Mouse (Mus musculus) heart, postnatal 36 days (tissue): Measurements from ENCODE around the gene Foxa2. TPM values are rescaled to one million over a fixed set of nuclear protein-coding genes. Genes with fewer than 3 reads are reported as not detected.

Experiments
- DNase-seq, 2 experiments: peaks; one replicate each; pipeline ENCODE4 v3.0.0; 2021 to 2022
- intact Hi-C: fragments of 180-260 bp; cut with DNase I; formaldehyde crosslinking; loops from one replicate; pipeline ENCODE4 v1.15.1; 2025
- microRNA-seq, 2 experiments: library from miRNA; unstranded; fragments of <30 nt; microRNA quantifications; one replicate each; pipeline ENCODE4 v1.2.0; 2021; ENCODE audit warnings: borderline number of aligned reads in 2 of 2
- total RNA-seq, 2 experiments: library from RNA; stranded (reverse); gene quantifications; 2 replicates each; pipeline ENCODE4 v1.2.3; 2021

Gene Foxa2
- total RNA-seq, 2 experiments from 2014 or later: not detected

DNA sequence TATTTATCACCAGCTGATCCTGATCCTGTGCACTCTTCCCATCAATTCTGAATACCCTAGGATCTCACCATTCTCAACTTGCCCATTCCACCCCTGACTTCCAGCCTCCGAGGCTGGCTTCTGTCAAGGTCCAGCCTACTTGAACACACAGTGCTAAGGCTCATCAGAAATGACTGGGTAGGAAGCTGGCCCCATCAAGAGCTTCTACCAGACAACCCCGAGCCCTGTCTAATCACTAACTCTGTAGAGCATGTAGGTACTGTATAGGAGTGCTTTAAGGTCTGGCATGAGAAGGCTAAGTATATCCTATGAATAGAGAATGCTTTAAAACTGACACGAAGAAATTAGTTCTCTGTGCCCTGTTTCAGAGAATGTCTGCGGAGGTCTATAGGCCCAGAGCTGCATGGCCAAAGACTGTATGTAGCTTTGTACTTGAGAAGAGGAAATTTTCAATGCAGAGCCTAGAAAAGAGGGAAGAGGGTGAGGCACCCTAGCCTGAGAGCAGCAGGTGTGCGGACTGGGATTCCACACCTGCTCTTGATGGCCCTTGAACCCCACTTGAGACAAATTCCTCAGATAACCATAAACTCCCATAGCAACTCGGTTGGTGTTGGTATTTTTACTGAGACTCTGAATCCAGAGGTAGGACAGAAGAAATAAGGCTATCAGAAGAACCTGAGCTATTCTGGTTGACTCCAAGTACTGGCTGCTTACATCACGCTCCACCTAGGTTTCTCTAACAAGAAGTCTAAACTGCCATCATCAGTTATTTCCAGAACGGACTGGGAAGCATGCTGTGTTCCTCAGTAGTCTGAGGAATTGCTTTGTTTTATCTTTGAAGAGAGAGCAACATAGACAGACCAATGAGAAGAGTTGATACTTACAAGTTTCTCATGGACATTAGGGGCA is 28.7 kb downstream of the Foxa2 start:
- no peak for DNase-seq
- intact Hi-C loops: no loop called here

DNA sequence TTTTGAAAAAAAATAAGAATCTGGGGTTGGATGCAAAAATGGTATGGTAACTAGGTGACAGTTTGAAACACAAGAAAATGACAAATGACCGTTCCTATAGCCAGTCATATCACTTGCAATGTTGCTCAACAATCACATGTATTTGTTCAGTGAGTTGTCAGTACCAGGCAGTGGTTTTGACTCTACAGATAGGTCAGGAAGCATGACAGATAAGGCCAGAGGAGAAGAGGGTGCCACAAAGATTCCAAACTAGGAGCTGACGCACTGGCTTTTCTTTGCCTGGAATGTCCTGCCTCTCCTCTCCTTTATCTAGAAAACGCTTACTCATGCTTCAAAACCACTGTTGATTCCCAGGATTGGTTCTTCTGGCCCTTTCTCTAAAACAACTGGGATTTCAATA is 33.4 kb downstream of the Foxa2 start:
- intact Hi-C loops: no loop called here
- no peak for DNase-seq

DNA sequence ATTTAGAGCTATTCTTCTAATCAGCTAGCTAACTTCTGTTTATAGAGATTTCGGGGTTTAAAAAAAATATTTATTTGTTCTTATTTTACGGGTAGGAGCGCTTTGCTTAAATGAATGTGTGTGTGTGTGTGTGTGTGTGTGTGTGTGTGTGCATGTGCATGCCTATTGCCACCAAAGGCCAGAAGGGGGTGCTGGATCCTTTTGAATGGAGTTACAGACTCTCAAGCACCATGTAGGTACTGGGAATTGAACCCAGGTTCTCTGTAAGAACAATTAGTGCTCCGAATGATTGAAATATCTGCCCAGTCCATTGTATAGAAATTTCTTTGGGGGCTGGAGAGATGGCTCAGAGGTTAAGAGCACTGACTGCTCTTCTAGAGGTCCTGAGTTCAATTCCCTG is 37.7 kb downstream of the Foxa2 start:
- intact Hi-C loops: no loop called here
- no peak for DNase-seq

DNA sequence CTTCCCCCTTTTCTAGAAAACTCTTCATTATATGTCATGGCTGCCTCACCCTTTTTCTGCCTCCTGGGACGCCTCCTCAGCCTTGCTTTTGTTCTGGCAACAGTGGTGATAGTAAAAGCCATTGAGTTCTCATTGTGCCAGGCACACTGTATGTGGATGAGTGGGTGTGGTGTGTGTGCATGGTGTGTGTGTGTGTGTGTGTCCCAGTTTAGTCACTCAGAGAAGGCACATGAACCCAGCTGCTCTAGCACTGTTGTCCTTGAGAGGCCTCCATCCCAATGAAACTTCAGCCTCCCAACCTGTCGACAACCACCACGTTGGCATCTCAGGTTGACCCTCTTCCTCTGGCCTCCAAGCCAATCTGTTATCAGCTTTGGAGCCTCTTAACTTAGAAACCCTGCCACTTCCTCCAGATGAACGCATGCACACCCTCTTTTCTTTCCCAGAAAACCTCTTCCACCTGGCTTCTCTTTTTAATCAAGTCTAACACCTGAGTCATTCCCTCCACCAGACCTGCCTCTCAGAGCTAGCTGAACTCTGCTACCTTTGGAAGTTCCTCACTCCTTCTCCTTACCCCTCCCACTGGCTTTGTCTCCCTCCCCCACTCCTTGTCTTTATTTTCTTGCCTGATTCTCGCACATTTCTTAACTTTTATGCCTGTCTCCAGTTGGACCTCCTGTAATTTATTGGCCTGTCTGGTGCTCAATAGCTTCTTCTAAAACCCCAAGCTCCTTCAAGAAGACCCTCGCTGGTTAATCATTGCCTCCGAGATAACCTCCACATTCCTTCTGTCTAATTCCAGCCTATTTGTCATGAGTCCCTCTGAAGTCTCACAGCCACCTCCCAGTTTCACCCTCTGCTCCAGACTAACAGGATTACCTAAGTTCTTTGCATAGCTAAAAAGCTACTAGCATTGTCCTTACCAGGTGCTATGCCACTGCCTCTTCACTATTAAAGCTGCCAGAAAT is 41.9 kb downstream of the Foxa2 start:
- intact Hi-C loops: no loop called here
- DNase-seq: no peak

DNA sequence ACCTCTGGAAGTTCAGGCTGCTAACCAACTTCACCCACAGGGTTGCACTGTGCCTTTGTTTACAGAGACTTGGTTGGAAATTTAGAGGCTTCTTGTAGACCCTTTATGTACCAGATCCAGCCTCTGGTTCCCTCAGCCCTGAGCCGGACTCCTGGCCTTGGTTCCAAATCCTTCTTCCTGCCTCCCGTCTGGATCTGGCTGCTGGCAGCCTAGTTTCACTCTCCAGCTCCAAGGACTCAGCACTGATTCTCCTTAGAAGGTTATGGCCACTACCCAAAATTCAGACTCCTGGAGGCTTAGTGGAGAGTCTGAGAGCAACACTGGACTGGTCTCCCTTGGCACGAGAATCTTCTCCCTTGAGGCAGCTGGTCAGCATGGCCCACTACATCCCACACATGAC is 43.3 kb downstream of the Foxa2 start:
- DNase-seq: no peak
- intact Hi-C loops: no loop called here

DNA sequence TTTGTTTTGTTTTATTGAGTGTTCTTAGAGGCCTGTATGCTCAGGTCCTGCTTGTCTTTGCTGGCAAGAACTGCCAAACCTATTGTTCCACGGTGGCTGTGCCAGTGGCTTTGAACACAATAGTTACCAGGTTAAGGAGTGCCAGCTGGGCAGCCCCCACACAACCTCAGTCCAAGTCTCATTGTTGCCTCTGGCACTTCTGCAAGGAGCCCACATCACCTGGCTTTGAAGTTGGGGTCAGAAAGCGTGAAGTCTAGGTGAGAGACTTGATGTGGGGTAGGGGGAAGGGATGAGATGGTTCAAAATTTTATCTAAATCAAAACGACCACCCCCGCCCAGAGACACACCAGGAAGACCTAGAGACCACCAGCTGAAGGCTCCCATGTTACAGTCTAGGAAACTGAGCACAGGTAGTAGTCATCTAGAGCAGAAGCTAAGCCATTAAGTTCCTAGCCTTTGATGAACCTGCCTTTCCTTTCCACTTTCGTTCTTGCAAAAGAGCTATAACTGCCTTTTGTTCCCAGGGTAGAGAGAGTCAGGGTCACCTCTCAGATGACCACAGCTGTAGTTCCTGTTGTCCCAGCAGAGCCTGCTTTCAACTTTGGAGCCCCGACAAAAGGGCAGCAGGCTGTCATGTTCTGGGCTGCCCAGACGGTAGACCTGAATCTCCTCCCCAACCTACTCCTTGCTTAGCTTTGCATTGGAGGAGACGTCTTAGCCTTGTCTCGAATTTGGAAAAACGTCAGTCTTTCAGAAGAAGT is 48.4 kb downstream of the Foxa2 start:
- intact Hi-C loops: no loop called here
- no peak for DNase-seq

DNA sequence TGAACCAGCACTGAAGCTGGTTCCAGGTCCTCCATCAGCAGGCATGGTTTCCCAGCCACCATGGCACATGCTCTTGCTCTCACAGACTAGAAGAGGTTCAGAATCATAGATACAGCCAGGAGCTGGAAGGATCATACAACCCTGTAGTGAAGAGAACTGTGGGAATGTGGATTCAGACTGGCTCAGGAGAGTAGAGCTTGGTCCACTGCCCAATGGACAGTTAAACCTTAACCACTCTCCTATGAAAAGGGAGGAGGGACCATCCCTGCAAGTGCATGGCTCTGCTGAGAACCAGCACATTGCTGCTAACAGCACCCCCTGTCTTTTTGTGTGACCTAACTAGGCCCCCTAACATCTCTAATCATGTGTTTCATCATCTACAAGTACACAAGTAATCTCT is 50.0 kb downstream of the Foxa2 start:
- intact Hi-C loops: no loop called here
- DNase-seq: no peak

DNA sequence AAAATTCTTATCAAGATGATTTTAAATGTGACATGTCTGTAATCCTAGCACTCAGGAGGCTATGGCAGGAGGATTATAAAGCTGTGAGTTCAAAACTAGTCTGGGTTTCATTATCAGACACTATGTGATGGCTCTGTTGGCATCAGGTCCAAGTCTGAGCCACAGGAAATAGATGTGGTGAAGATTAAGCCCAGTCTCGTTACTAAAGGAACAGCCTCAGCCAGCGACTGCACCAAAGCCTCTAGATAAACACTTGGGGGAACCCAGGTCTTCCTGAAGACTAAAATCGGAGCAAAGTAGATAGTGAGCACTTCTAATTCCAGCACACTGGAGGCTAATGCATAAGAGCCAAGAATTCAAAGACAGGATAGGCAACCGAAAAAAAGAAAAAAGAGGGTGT is 52.9 kb downstream of the Foxa2 start:
- no peak for DNase-seq
- intact Hi-C loops: no loop called here

DNA sequence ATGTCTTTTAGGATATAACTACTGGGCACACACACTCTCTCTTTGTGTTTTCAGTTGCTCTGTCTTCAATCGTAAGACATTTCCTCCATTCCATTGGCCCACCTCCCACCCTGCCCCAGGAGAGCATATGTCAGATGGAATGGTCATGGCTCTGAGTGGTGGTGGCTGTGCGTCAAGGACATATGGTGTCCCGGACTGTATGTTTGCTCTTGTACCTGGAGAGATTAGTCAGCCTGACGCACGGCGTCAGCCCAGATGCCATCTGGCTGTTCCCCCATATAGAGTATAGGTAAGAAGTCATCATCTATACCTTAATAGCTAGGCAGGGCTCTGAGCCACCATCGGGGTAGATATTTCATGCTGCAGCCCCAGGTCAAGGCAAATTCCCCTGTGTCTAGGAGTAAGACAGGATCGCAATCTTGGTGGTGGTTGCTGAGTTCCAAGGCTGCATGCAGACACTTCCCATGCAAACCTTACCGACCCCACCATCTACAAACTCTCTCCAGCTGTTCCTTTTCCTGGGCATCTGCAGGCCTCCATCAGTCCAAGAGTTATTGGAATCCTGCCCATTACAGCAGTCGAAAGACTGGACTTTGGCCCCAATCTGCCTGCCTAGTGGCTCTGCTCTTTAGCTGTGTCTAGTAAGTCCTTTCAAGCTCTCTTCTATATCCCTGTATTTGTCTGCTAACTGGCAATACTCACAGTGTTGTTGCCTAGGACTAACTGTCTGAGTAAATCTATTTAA is 53.7 kb downstream of the Foxa2 start:
- DNase-seq: no peak
- intact Hi-C loops: no loop called here

Small RNA genes within 50 kb of the gene (microRNA-seq; reads per million reads assigned to microRNA genes)
- 0 reads per million in 2 experiments for gene Gm27420
